Mouse (Mus musculus): ENCODE data around the gene Dll1.

Dll1 gene

DNA sequence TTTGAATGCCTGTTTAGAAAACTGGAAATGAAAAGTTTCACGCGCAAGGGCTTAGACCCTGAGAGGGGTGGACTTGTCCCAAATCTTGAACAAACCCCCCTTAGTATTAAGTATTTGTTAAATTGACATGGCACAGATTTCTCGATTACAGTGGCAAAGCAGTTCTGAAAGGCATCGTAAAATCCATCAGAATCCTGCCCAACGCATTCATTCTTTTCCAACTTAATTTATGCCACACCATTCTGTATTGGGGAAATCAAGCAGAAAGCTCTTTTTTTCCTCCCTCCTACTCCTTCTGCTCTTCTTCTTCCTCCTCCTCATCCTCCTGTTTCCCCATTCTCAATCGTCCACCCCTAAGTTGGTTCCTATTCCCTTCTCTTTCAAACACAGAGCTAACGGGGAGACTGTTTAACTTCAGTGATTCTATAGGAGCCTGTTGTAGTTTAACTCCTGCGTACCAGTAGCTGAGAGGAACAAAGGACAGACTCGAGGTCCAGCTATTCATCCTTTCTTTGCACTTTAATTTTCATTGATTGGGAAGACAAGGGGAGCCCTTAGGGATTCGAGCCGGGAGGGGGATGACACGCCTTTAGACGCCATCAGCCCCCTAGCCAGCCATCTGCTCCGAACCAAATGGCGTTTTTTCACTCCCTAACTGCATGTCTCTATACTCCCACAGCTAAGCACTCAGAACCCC, 1.9 kb upstream of the Dll1 start:
- no peak for DNase-seq

DNA sequence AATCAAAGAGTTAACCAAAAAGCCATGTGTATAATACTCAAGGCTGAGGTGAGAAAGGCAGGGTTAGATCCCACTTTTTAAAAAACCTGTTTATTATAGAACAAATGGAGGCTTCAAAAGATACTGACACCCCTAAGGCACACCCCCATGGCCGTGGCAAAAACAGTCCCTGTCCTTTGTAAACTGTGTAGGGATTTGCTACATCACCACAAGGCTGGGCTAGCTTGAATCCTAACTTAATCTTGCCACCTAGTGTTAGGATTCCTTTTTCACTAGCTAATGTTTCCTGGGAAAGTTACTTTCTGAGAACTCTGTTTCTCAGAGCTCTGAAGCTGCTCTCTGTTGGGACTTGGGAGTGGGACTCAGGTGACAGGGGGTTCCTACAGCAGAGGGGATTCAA, 1.2 kb upstream of the Dll1 start:
- peak; percentile 68 for DNase-seq

DNA sequence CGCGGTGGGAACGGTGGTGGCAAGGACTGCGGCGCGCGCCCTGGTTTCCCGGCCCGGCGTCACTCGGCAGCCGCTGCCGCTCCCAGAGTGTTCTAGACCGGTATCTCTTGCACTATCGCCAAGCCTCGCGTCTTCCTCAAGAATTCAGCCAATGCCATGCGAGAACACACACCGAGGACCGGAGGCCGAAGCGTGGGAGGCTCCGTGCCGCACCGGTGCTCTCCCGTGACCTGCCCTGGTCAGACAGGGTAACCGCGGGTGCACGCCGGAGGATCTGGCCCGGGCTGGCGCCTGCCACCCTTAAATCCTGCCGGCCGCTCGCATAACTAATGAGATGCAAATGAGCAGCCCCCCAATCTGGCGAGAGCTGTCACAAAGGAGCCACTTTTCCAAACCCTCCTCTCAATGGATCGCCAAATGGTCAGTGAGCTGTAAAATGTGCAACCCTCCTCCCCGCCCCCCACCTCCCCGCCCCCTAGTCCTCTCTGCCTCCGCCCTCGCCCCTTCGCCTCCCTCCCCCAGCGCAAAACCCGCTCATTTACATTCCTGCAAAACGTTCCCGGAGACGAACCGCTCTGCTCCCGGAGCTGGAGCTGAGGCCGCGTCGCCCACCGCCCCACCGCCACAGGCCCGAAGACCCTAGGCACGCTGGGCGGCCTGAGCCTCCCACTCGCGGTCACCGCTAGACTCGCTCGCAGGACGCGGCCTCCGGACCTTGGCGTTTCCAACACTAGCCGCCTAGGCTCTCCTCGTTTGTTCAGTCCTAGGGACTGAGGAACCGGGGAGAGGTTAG, 775 bp downstream of the Dll1 start:
- DNase-seq, result peak; percentile 70

- no peak for DNase-seq
Observed at GRCm38 (mm10) chr17:15375224-15375623, 1.4 kb downstream of the Dll1 start.

DNA sequence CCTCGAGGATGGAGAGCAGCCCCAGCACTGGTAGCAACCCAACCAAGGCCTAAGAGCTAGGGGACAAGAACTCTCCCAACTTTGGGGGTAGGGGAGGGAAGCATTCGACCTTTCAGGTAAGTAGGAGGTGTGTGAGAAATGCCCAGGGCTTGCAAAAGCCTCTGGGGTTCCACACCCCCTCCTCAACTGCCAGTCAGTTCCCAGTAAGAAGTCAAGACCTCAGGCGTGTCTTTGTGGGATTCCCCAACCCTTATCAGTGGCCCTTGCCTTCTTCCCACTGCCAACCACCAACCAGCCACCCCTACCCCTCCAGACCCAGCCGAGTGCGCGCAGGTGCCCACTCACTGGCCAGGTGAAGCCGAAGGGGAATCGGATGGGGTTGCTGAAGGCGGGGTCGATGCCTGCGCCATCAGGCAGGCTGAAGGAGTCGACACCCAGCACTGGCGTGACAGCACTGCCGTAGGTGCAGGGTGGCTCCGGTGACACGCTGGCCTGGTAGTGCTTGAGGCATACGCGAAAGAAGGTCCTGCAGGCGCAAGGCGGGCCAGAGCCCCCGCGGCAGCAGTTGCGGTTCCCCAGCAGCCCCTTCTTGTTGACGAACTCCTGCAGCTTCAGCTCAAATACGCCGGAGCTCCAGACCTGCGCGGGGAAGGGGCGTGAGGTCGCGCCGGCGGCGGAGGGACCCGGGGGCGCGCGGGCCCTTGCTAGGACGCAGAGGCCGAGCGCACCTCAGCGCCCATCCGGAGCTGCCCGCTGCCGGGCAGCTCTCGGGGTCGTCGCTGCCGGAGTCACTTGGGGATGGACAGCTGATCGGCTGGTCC, 2.1 kb downstream of the Dll1 start:
- DNase-seq, result no peak

GRCm38 (mm10) chr17:15372931-15373652, 3.6 kb downstream of the Dll1 start:
- peak; percentile 30 for DNase-seq

- peak; percentile 46 for DNase-seq
Observed at GRCm38 (mm10) chr17:15371967-15372835, 4.5 kb downstream of the Dll1 start.

- DNase-seq, result no peak
Observed at GRCm38 (mm10) chr17:15370401-15370800, 6.3 kb downstream of the Dll1 start.

DNA sequence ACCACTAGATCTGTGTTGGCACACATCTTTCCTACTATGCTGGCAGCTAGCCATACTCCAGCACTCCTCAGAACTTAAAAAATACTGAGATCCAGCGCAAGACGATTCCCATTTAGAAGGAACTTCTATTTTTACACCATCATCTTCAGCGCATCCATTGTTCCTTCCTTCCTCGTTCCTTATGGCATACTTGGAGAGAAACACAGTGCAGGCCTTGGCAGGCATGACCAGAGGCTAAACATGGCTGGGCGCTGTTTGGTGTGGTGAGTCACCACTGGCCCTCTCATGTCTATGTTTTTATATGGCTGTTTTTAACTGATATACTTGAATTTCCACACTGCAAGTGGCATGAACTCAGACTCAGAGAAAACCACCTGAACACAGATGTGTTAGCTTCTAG, 11.0 kb downstream of the Dll1 start:
- DNase-seq, result peak; percentile 63

DNA sequence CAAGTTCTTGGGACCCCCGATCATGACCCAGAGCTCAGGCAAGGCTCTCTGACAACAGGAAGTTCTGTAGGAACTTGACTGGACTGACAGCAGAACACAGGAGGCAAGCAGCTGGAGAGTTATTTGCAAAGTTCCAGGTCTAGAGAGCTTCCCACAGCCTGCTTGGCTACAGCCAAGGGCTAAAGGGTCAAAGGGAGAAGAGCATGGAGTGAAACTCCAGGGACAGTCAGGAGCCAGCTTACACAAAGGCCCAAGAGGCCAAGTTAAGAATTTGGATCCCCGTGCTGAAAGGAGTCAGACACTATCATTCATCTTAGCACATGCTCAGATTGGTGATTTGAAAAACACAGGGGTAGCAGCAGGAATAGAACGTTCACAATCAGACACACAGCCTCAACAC, 13.0 kb downstream of the Dll1 start:
- DNase-seq, result no peak

DNA sequence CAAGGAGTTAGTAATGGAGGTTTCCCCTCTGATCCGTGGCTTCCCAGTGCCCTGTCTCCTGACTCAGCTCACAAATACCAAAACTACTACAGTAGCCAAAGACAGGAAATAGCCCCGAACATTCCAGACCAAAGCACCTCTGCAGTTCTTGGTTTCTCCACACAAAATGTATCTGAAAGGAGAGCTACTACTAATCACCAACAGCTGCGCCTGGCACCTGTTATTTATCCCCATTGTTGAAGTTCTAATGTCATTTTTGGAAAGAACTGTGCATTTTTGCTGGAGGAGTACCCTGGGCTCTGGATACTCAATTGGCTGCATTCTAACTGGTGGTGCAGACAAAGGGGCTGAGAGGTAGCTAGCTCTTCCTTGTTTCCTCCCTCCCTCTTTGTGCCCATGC, 19.6 kb downstream of the Dll1 start:
- no peak for DNase-seq

GRCm38 (mm10) chr17:15356526-15356925, 20.1 kb downstream of the Dll1 start:
- no peak for DNase-seq

DNA sequence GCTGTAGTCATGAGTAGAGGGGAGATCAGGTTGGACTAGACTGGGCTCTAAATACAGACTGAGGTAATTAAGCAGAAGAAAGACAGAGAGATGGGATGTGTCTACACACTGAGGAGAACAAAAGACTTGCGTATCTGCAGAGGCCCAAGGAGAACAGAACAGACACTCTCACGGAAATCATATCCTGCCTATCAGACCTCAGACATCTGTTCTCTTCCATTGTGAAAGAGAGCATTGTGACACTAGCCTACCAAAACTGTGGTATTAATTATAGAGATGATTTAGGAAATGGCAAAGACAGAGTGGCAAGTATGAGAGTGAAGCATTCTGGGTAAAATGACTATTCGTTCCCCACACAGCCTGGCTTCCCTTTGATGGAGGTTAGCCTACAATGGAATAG, 21.6 kb downstream of the Dll1 start:
- no peak for DNase-seq

- no peak for DNase-seq
Observed at GRCm38 (mm10) chr17:15354006-15354405, 22.7 kb downstream of the Dll1 start.

GRCm38 (mm10) chr17:15352869-15353610, 23.6 kb downstream of the Dll1 start:
- peak; percentile 14 for DNase-seq

GRCm38 (mm10) chr17:15350152-15350551, 26.5 kb downstream of the Dll1 start:
- no peak for DNase-seq

DNA sequence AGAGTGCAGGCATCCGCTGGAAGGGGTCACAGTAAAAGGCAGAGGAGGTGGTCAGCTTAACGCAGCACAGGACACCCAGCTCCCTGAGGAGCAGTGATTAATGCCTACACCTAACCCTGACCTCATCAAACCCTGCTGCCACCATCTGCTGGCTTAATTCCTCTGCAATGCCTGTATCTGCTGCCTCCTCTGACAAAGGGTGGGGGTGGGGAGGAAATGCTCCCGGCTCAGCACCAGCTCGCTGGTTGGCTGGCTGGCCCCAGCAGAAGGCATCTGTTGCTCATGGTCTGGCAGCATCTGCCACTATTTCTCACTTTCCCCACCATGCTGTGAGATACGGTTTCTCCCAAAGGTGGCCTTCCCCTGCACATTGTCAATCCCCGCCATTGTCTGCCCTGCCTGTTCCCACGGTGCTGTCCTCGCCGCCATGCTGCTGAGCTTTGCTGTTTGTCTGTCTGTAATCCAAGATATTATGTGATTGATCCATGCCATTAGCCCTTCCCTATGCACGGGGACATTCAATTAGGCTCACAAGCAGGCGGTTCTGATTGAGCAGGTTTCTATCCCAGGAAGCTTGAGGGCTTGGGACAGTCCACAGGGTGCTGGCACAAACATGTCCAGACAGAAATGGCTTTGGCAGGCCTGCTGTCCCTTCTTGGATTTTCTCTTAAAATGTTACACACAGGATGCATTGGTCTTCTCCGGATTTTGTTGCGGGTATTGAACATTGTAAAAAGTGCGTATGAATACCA, 33.4 kb downstream of the Dll1 start:
- DNase-seq, result no peak

DNA sequence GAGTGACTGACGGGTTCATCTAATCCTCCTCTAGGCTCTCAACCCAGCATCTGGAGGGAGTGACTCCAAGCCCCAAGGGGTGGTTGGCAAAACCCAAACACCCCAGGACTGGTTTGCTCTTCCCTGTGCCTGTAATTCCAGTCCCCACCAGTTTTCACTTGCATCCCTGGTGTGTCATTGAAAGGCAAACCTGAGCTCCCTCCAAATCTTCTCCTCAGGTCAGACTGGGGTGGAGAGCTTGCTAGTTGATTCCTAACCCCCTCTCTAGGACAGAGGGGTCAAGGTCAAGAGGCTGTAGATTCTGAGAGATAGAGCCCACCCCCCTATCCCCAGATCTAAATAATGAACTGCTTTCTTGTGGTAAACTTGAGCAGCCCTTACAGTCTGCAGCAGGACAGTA, 38.8 kb downstream of the Dll1 start:
- DNase-seq, result no peak

DNA sequence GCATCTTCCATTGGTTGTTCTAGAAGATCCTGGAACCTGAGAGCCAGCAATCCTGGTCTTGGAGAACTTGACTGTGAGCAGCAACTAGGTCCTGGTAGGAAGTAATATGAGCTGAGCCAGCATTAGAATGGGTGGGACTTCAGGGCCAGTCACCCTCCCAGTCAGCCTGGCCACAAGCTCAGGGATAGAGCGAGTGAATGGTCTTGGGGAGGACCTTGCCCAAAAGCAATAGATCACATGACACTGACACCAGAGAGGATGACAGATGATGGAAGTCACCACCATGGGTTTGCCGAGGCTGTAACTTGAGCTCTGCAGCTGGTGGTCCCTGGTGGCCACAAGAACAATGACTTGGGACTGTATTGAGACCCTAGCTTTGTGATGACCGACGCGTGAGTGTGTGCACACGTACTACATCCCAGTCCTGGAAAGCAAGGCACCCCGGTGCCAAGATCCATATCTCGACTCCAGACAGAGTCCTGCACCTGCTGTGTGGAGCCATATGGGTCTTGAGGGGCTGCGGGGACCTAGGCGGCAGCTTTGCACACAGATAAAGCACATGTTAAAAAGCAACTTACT, 46.8 kb downstream of the Dll1 start:
- no peak for DNase-seq

GRCm38 (mm10) chr17:15327106-15327505, 49.6 kb downstream of the Dll1 start:
- no peak for DNase-seq

Measured in lung, postnatal 10 days (tissue).